ENCODE assay signal across 8 mouse cellular contexts in genomic region chr17:35196321-35196641, GRCm38 (mm10). TPM values are rescaled to one million over a fixed set of nuclear protein-coding genes. Genes with fewer than 3 reads are reported as not detected.
DNase-seq lines count a peak whose midpoint lies in the region; ATAC-seq and TF ChIP-seq lines count a peak whose summit lies in the region.

No protein-coding gene starts in this region.

- H3K9me3 ChIP-seq in heart, postnatal 0 days (replicated peaks; ENCODE audit: control insufficient read depth, low read length): no peaks in the 10 kb centered on the region
- no peaks in the 10 kb centered on the region for H3K9me3 ChIP-seq in liver, postnatal 0 days (ENCODE audit: low read length)

- no peak for TF ChIP-seq EP300 in heart, postnatal 0 days (IDR thresholded peaks at IDR 0.05; ENCODE audit: low read depth)
- no peak for TF ChIP-seq EP300 in liver, postnatal 0 days (IDR thresholded peaks at IDR 0.05; ENCODE audit: low read depth)

- ATAC-seq in CD4-positive, CD25-positive, alpha-beta regulatory T cell, adult 4 months: no peak
- ATAC-seq in heart, postnatal 0 days (ENCODE audit: insufficient read depth, low read depth): no peak
- no peak for ATAC-seq in liver, postnatal 0 days
- no peak for ATAC-seq in erythroblast, adult 5-6 weeks (replicated peaks; ENCODE audit: low FRiP score, poor library complexity, severe bottlenecking)

- H3K4me1 ChIP-seq in heart, postnatal 0 days (ENCODE audit: control insufficient read depth, insufficient read depth): peaks cover 5% of the 10 kb centered on the region
- H3K4me1 ChIP-seq in liver, postnatal 0 days (ENCODE audit: insufficient read depth): peaks cover 16% of the 10 kb centered on the region

- H3K9ac ChIP-seq in heart, postnatal 0 days (replicated peaks; ENCODE audit: low read depth, low read length): peak overlapping the region; percentile 30; the same call in 1 of the 2 replicates
- H3K9ac ChIP-seq in liver, postnatal 0 days (replicated peaks): no peak overlapping the region

- H3K27me3 ChIP-seq in heart, postnatal 0 days (ENCODE audit: control insufficient read depth, insufficient read depth, low read length): peaks cover 64% of the 10 kb centered on the region
- H3K27me3 ChIP-seq in liver, postnatal 0 days (ENCODE audit: insufficient read depth, low read length): peaks cover 20% of the 10 kb centered on the region

- peak; percentile 44 for DNase-seq in CD4-positive, CD25-positive, alpha-beta regulatory T cell, adult 2 months (ENCODE audit: low read depth, low spot score)
- DNase-seq in A20 (ENCODE audit: low read depth, low spot score): peak; percentile 80
- DNase-seq in heart, postnatal 0 days (ENCODE audit: low spot score): no peak
- DNase-seq in liver, postnatal 0 days: no peak
- no peak for DNase-seq in right cerebral cortex, postnatal 4 days
- DNase-seq in cerebellum, adult 11-12 months: no peak

- peak overlapping the region; percentile 66 for H3K4me2 ChIP-seq in heart, postnatal 0 days (ENCODE audit: low read depth, low read length)
- H3K4me2 ChIP-seq in liver, postnatal 0 days (ENCODE audit: low read depth, low read length): peak overlapping the region; percentile 80

- WGBS in heart, postnatal 0 days: 30% methylated on average over 9 of the region's 9 CpGs
- WGBS in liver, postnatal 0 days (ENCODE audit: insufficient replicate concordance): 38% methylated on average over 9 of the region's 9 CpGs

- H3K27ac ChIP-seq in heart, postnatal 0 days (ENCODE audit: low read depth): no peak overlapping the region
- H3K27ac ChIP-seq in liver, postnatal 0 days (ENCODE audit: low read depth): no peak overlapping the region

- no peaks in the 10 kb centered on the region for H3K36me3 ChIP-seq in heart, postnatal 0 days (replicated peaks; ENCODE audit: control insufficient read depth, insufficient read depth, low read length)
- H3K36me3 ChIP-seq in liver, postnatal 0 days (replicated peaks; ENCODE audit: insufficient read depth, low read length): no peaks in the 10 kb centered on the region; the same call in 1 of the 2 replicates

- TF ChIP-seq CTCF in heart, postnatal 0 days (IDR thresholded peaks at IDR 0.05; ENCODE audit: low read depth): no peak
- TF ChIP-seq CTCF in liver, postnatal 0 days (IDR thresholded peaks at IDR 0.05; ENCODE audit: low read depth): no peak

- peak overlapping the region; percentile 47 for H3K4me3 ChIP-seq in heart, postnatal 0 days (ENCODE audit: low read depth, low read length)
- H3K4me3 ChIP-seq in liver, postnatal 0 days (ENCODE audit: low read depth, low read length): peak overlapping the region; percentile 44

RNA-seq across cellular contexts. Expression of gene Ltb, which starts 2.0 kb away (rescaled TPM):
- 100 to 1,000 TPM; 154 to 344 TPM for polyA plus RNA-seq in CD4-positive, CD25-positive, alpha-beta regulatory T cell, adult 4 months (2017; shearing (Covaris generic))
- total RNA-seq in heart, postnatal 0 days (2014; rRNA removed; ENCODE audit: low replicate concordance): 0.27 and 1.0 TPM in 2 replicates
- 0.33 and 0.48 TPM in 2 replicates for polyA plus RNA-seq in heart, postnatal 0 days (2015; fragmentation: Nextera tagmentation; extraction: Ambion mirVana)
- polyA plus RNA-seq in liver, postnatal 0 days (2015; fragmentation: Nextera tagmentation; extraction: Ambion mirVana): 5.3 and 6.0 TPM in 2 replicates
- 4.6 TPM in 1 of 2 replicates, not detected in the other for total RNA-seq in erythroblast, adult 5-6 weeks (2015; ENCODE audit: low replicate concordance)
- 1.7 and 3.8 TPM in 2 replicates for total RNA-seq in erythroblast, adult 5-6 weeks (2017; ENCODE audit: low replicate concordance)

RNA-seq across cellular contexts. Expression of gene Tnf, which starts 5.5 kb away (rescaled TPM):
- polyA plus RNA-seq in CD4-positive, CD25-positive, alpha-beta regulatory T cell, adult 4 months (2017; shearing (Covaris generic)): 10 to 100 TPM; 15.3 to 23.5 TPM
- 0.53 TPM in 1 of 2 replicates, not detected in the other for total RNA-seq in heart, postnatal 0 days (2014; rRNA removed; ENCODE audit: low replicate concordance)
- polyA plus RNA-seq in heart, postnatal 0 days (2015; fragmentation: Nextera tagmentation; extraction: Ambion mirVana): 0.12 and 0.21 TPM in 2 replicates
- 0.59 and 0.75 TPM in 2 replicates for polyA plus RNA-seq in liver, postnatal 0 days (2015; fragmentation: Nextera tagmentation; extraction: Ambion mirVana)
- total RNA-seq in erythroblast, adult 5-6 weeks (2015; ENCODE audit: low replicate concordance): 10.7 and 19.2 TPM in 2 replicates
- 2.8 and 8.3 TPM in 2 replicates for total RNA-seq in erythroblast, adult 5-6 weeks (2017; ENCODE audit: low replicate concordance)

RNA-seq across cellular contexts. Expression of gene Lst1, which starts 8.0 kb away (rescaled TPM):
- 10 to 100 TPM in 1 of 2 experiments, 1 to 10 TPM in 1; 7.3 to 10.0 TPM for polyA plus RNA-seq in CD4-positive, CD25-positive, alpha-beta regulatory T cell, adult 4 months (2017; shearing (Covaris generic))
- total RNA-seq in heart, postnatal 0 days (2014; rRNA removed; ENCODE audit: low replicate concordance): 6.6 and 52.7 TPM in 2 replicates
- 7.0 and 9.7 TPM in 2 replicates for polyA plus RNA-seq in heart, postnatal 0 days (2015; fragmentation: Nextera tagmentation; extraction: Ambion mirVana)
- polyA plus RNA-seq in liver, postnatal 0 days (2015; fragmentation: Nextera tagmentation; extraction: Ambion mirVana): 41.2 and 44.2 TPM in 2 replicates
- total RNA-seq in erythroblast, adult 5-6 weeks (2015; ENCODE audit: low replicate concordance): 55.5 and 77.7 TPM in 2 replicates
- total RNA-seq in erythroblast, adult 5-6 weeks (2017; ENCODE audit: low replicate concordance): 32.2 and 57.3 TPM in 2 replicates

RNA-seq across cellular contexts. Expression of gene Lta, which starts 8.9 kb away (rescaled TPM):
- polyA plus RNA-seq in CD4-positive, CD25-positive, alpha-beta regulatory T cell, adult 4 months (2017; shearing (Covaris generic)): 10 to 100 TPM; 82.7 to 99.0 TPM
- not detected in 2 replicates for total RNA-seq in heart, postnatal 0 days (2014; rRNA removed; ENCODE audit: low replicate concordance)
- polyA plus RNA-seq in heart, postnatal 0 days (2015; fragmentation: Nextera tagmentation; extraction: Ambion mirVana): not detected in 2 replicates
- polyA plus RNA-seq in liver, postnatal 0 days (2015; fragmentation: Nextera tagmentation; extraction: Ambion mirVana): not detected in 2 replicates
- not detected in 2 replicates for total RNA-seq in erythroblast, adult 5-6 weeks (2015; ENCODE audit: low replicate concordance)
- total RNA-seq in erythroblast, adult 5-6 weeks (2017; ENCODE audit: low replicate concordance): not detected in 2 replicates

RNA-seq across cellular contexts. Expression of gene Aif1, which starts 20.4 kb away (rescaled TPM):
- 1 to 10 TPM; 1.8 to 3.7 TPM for polyA plus RNA-seq in CD4-positive, CD25-positive, alpha-beta regulatory T cell, adult 4 months (2017; shearing (Covaris generic))
- total RNA-seq in heart, postnatal 0 days (2014; rRNA removed; ENCODE audit: low replicate concordance): 1.8 TPM in 1 of 2 replicates, not detected in the other
- polyA plus RNA-seq in heart, postnatal 0 days (2015; fragmentation: Nextera tagmentation; extraction: Ambion mirVana): 6.5 and 7.5 TPM in 2 replicates
- 34.1 and 39.1 TPM in 2 replicates for polyA plus RNA-seq in liver, postnatal 0 days (2015; fragmentation: Nextera tagmentation; extraction: Ambion mirVana)
- 14.4 and 19.8 TPM in 2 replicates for total RNA-seq in erythroblast, adult 5-6 weeks (2015; ENCODE audit: low replicate concordance)
- total RNA-seq in erythroblast, adult 5-6 weeks (2017; ENCODE audit: low replicate concordance): 8.7 and 15.8 TPM in 2 replicates

Comparison
In these comparisons a context has a peak if more than half of its experiments do, and no peak if none do; other contexts are left out.
1. DNase-seq: peak in CD4-positive, CD25-positive, alpha-beta regulatory T cell, adult 2 months (single experiment) and A20 (single experiment); none in heart, postnatal 0 days (single experiment), liver, postnatal 0 days (single experiment), right cerebral cortex, postnatal 4 days (single experiment) and cerebellum, adult 11-12 months (single experiment).
2. RNA of gene Ltb, which starts 2.0 kb away (polyA plus RNA-seq): 154 to 344 TPM in CD4-positive, CD25-positive, alpha-beta regulatory T cell, adult 4 months; 5.3 to 6.0 TPM in liver, postnatal 0 days and 0.33 to 0.48 TPM in heart, postnatal 0 days; every median in the first group is over 10 times any median in the second.